Mouse (Mus musculus) stomach, postnatal 0 days (tissue): ENCODE measurements around the gene Ust. TPM values are rescaled to one million over a fixed set of nuclear protein-coding genes. Genes with fewer than 3 reads are reported as not detected.

Source experiments
- ATAC-seq: fragments of 200-750 bp; cut with Nextera tagmentation; 2 replicates; pipeline ENCODE4 v1.8.0; 2017; ENCODE audit not compliant: low FRiP score, low TSS enrichment
- DNase-seq: peaks from one replicate; pipeline ENCODE4 v3.0.0-alpha.2; 2016; ENCODE audit warnings: low spot score
- H3K27ac ChIP-seq: fragments of 300-500 bp; sonication (generic); replicated peaks from 2 replicates; pipeline ENCODE4 v1.5.1; 2014; ENCODE audit warnings: mild to moderate bottlenecking, control low read depth
- H3K27me3 ChIP-seq: fragments of 300-500 bp; sonication (generic); 2 replicates; pipeline ENCODE4 v1.6.1; 2014; ENCODE audit warnings: low read length; ENCODE audit not compliant: control insufficient read depth, insufficient read depth
- H3K36me3 ChIP-seq: fragments of 300-500 bp; sonication (generic); 2 replicates; pipeline ENCODE4 v1.6.1; 2014; ENCODE audit warnings: low read length, mixed read lengths; ENCODE audit not compliant: control insufficient read depth, insufficient read depth
- H3K4me1 ChIP-seq: fragments of 300-500 bp; sonication (generic); replicated peaks from 2 replicates; pipeline ENCODE4 v1.6.1; 2014; ENCODE audit warnings: antibody characterized with exemption; ENCODE audit not compliant: control insufficient read depth, insufficient read depth
- H3K4me2 ChIP-seq: fragments of 300-500 bp; sonication (generic); replicated peaks from 2 replicates; pipeline ENCODE4 v1.6.1; 2014; ENCODE audit warnings: low read depth, mild to moderate bottlenecking, control low read depth, moderate library complexity
- H3K4me3 ChIP-seq: fragments of 300-500 bp; sonication (generic); 2 replicates; pipeline ENCODE4 v1.5.1; 2014; ENCODE audit warnings: low read depth, low read length, control low read depth
- H3K9ac ChIP-seq: fragments of 300-500 bp; sonication (generic); 2 replicates; pipeline ENCODE4 v1.6.1; 2014; ENCODE audit warnings: mild to moderate bottlenecking, low read length, control low read depth, mixed read lengths
- H3K9me3 ChIP-seq: fragments of 300-500 bp; sonication (generic); 2 replicates; pipeline ENCODE4 v1.6.1; 2016; ENCODE audit warnings: low read length; ENCODE audit not compliant: control insufficient read depth
- CTCF ChIP-seq: IDR thresholded peaks from 2 replicates; pipeline ENCODE4 v1.5.1; 2016; ENCODE audit warnings: antibody characterized with exemption, low read depth, mild to moderate bottlenecking, moderate library complexity
- EP300 ChIP-seq: optimal IDR thresholded peaks from 2 replicates; pipeline ENCODE3; 2016; ENCODE audit warnings: antibody characterized with exemption
- WGBS: fragments of 180-500 bp; shearing (Covaris S2); extraction: QIAGEN DNeasy Blood & Tissue Kit; methylation state at CpG from one replicate; pipeline ENCODE4 v1.1.7; 2014; 5-methylcytosine and 5-hydroxymethylcytosine counted together
- polyA plus RNA-seq: library from polyadenylated mRNA; unstranded; fragments of >200 nt; fragmentation: Nextera tagmentation; extraction: Ambion mirVana; gene quantifications from 2 replicates; pipeline ENCODE4 v1.2.1, GENCODE M21; 2015

Gene Ust
- polyA plus RNA-seq, 1 experiment from 2014 or later, result 2.4 TPM

DNA sequence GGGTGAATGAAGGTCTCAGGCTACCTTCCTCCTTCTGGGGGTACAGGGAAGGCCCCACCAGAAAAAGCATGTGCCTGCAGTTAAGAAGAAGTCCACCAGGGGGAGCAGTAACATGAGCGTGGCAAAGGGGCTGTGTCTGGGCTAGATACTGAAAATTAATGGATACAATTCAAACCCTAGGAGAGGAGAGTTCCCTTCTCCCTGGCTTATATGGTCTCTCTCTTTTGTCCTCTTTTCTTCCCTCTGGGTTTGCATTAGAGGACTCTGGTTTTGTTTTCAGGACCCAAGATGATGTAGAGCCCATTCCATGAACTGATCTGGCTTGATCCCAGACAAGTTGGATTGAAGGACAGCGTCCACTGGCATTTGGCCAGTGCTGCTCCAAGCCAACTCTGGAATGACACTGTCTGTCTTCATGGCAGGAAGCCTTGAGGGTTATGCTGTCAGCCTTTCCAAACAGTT lies 195.3 kb downstream of the Ust start:
- H3K36me3 ChIP-seq, result no peaks in the 10 kb centered on the region
- 27% methylated on average over 2 of the region's 2 CpGs for WGBS
- DNase-seq, result peak; percentile 55
- no peaks in the 10 kb centered on the region for H3K4me1 ChIP-seq
- H3K4me2 ChIP-seq, result no peak overlapping the region
- H3K9me3 ChIP-seq, result no peaks in the 10 kb centered on the region
- ATAC-seq, result no peak
- TF ChIP-seq CTCF (peak; percentile 91), EP300 (no peak)
- H3K4me3 ChIP-seq, result no peak overlapping the region
- H3K27ac ChIP-seq, result no peak overlapping the region
- no peaks in the 10 kb centered on the region for H3K27me3 ChIP-seq
- no peak overlapping the region for H3K9ac ChIP-seq

DNA sequence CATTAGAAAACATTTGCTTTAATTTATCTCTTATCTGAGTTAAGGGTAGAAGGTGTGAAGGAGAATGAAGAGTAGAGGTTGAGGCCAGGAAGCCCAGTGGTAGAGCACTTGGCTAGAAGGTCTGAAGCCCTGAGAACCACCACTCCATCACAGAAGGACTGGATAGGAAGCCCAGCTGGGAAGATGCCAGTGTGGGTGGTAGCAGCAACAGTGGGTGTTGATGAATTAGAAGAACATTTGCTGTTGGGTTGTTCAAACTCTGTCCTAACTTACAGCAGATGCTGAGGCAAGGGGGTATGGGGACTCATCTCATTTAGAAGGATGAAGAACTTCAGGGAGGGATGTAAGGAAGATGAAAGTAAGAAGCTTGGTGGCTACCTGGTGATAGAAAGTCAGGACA lies 197.9 kb downstream of the Ust start:
- Histone ChIP-seq H3K4me1 (no peaks in the 10 kb centered on the region), H3K4me2 (no peak overlapping the region), H3K27ac (no peak overlapping the region), H3K9me3 (no peaks in the 10 kb centered on the region), H3K27me3 (no peaks in the 10 kb centered on the region), H3K9ac (no peak overlapping the region), H3K36me3 (no peaks in the 10 kb centered on the region), H3K4me3 (no peak overlapping the region)
- DNase-seq (no peak), ATAC-seq (no peak)
- no peak for TF ChIP-seq CTCF
- no peak for TF ChIP-seq EP300

DNA sequence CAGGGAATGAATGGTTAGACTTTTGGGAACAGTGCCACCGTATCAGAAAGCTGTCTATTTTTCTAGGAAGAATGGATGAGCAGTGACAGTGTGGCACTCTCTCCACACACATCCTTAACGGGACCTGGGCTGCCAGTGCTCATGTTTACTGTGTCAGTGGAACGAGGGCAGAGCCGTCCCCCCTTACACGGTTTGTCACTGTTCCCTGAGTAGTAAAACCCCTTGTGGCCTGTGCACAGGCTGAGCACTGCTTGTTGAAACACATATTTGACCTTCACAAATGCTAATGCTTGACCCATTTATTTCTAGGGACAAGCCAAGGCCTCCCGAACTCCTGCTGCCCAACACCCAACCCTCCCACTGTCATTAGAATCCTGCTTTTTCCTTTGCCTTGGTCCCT lies 209.2 kb downstream of the Ust start:
- TF ChIP-seq EP300 (no peak), CTCF (no peak)
- H3K4me1 ChIP-seq, result no peaks in the 10 kb centered on the region
- ATAC-seq, result no peak

DNA sequence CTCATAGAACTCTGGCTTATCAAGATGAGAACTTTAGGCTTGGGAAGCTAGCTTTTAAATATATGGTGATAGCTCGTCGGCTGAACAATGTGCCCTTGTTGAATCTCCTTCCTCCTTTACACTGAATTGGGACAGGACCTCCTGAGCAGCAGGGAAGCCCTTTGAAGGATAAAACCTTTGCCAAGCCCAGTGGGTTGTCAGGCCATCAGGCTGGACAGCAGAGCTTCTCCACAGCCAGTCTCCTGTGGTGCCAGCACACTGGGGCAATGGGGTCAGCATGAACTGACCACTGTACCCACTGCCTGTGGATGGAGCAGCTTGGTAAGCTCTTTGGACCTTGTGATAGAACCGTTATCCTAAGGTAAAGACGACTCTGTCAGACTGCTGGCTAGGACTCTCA lies 214.4 kb downstream of the Ust start:
- ATAC-seq, result no peak
- H3K9ac ChIP-seq, result no peak overlapping the region
- TF ChIP-seq EP300 (no peak), CTCF (no peak)
- DNase-seq, result no peak
- no peak overlapping the region for H3K4me2 ChIP-seq
- no peak overlapping the region for H3K27ac ChIP-seq
- H3K4me1 ChIP-seq, result no peaks in the 10 kb centered on the region
- 67% methylated on average over 4 of the region's 4 CpGs for WGBS
- H3K9me3 ChIP-seq, result no peaks in the 10 kb centered on the region
- H3K4me3 ChIP-seq, result no peak overlapping the region
- H3K27me3 ChIP-seq, result no peaks in the 10 kb centered on the region
- H3K36me3 ChIP-seq, result no peaks in the 10 kb centered on the region

More for the DNA sequence above, 209.2 kb downstream of the Ust start:
- DNase-seq, result no peak
- Histone ChIP-seq H3K4me2 (no peak overlapping the region), H3K9me3 (no peaks in the 10 kb centered on the region), H3K4me3 (no peak overlapping the region), H3K27me3 (no peaks in the 10 kb centered on the region), H3K9ac (no peak overlapping the region), H3K36me3 (no peaks in the 10 kb centered on the region), H3K27ac (no peak overlapping the region)
- 59% methylated on average over 6 of the region's 6 CpGs for WGBS

DNA sequence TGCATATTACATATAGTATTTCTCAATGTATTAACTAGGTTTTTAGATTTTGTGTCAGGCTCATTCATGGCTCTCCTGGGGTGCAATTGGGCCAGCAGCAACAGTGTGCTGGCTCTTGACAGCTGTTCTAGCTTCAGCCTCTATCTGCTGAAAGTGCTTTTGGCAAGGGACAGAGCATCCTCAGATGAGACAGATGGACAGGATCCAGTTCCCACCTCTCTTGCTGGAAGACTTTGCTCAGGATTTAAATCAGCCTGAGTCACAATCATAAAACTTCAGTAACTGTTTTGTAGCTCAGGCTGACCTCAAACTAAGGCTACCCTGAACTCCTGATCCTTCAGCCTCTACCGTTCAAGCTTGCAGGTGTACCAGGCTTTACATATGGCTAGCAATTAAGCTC lies 219.5 kb downstream of the Ust start:
- H3K27me3 ChIP-seq, result no peaks in the 10 kb centered on the region
- ATAC-seq (no peak), DNase-seq (no peak)
- 91% methylated on average over 1 of the region's 1 CpGs for whole genome bisulfite sequencing
- H3K4me1 ChIP-seq, result no peaks in the 10 kb centered on the region
- no peak overlapping the region for H3K9ac ChIP-seq
- H3K4me3 ChIP-seq, result no peak overlapping the region
- no peaks in the 10 kb centered on the region for H3K36me3 ChIP-seq
- H3K4me2 ChIP-seq, result no peak overlapping the region
- TF ChIP-seq CTCF, result no peak
- TF ChIP-seq EP300, result no peak
- no peaks in the 10 kb centered on the region for H3K9me3 ChIP-seq
- H3K27ac ChIP-seq, result no peak overlapping the region

DNA sequence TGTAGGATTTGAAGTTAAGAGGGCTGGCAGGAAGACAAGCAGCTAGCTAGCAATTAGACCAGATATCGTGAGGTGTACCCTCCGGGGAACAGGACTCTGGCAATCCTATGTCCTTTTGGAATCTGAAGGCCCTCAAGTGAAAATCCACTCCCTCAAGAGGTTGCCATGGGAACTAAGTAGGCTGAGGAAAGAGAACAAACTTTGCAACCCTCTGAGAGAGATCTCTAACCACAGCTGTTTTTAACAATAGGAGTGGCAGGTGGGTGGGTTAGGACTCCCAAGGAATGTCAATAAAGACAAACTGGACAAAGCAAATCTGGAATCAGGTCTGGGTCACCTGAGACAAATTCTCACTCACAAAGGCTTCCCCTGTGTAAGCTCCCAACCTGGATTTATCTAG lies 221.4 kb downstream of the Ust start:
- no peaks in the 10 kb centered on the region for H3K27me3 ChIP-seq
- H3K36me3 ChIP-seq, result no peaks in the 10 kb centered on the region
- WGBS, result 27% methylated on average over 2 of the region's 2 CpGs
- H3K4me1 ChIP-seq, result no peaks in the 10 kb centered on the region
- H3K9ac ChIP-seq, result no peak overlapping the region
- no peak overlapping the region for H3K4me3 ChIP-seq
- no peak for DNase-seq
- no peaks in the 10 kb centered on the region for H3K9me3 ChIP-seq
- TF ChIP-seq EP300, result no peak
- no peak for TF ChIP-seq CTCF
- H3K27ac ChIP-seq, result no peak overlapping the region
- H3K4me2 ChIP-seq, result no peak overlapping the region
- no peak for ATAC-seq
